Mouse (Mus musculus): ENCODE results near the gene Sfxn2. TPM values are rescaled to one million over a fixed set of nuclear protein-coding genes. Genes with fewer than 3 reads are reported as not detected.

The Sfxn2 gene
- total RNA-seq, 2 experiments from 2014 or later: 4.4 to 6.3 TPM

- DNase-seq (ENCODE audit: extremely low spot score in 1 of 2, low spot score in 1 of 2): no peak
Observed at GRCm38 (mm10) chr19:46623790-46624772, 50.9 kb downstream of the Sfxn2 start.

- no peak for DNase-seq (ENCODE audit: extremely low spot score in 1 of 2, low spot score in 1 of 2)
Observed at GRCm38 (mm10) chr19:46625015-46625414, 51.9 kb downstream of the Sfxn2 start.

- no peak for DNase-seq (ENCODE audit: extremely low spot score in 1 of 2, low spot score in 1 of 2)
Observed at GRCm38 (mm10) chr19:46625519-46625918, 52.4 kb downstream of the Sfxn2 start.

- DNase-seq (ENCODE audit: extremely low spot score in 1 of 2, low spot score in 1 of 2): no peak
Observed at GRCm38 (mm10) chr19:46628403-46628802, 55.2 kb downstream of the Sfxn2 start.

- no peak for DNase-seq (ENCODE audit: extremely low spot score in 1 of 2, low spot score in 1 of 2)
Observed at GRCm38 (mm10) chr19:46629807-46630206, 56.6 kb downstream of the Sfxn2 start.

DNA sequence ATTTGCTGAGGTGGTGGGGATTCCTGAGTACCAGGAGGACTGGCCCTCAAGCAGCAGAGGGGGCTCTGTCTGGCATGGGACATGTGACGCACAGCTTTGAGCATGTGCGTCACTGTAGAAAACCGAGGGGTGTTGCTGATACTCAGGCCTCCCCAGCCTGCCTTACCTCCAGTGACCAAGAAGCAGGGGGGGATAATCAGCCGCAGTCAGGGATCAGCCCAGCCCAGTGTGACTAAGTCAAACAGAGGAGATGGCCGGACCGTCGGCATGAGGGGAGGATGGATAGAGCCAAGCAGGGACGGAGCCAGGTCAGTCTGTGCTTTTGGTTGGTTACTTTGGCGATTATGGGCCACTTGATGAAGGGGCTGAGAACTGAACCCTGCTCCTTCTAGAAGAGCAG is 58.5 kb downstream of the Sfxn2 start:
- no peak for DNase-seq (ENCODE audit: extremely low spot score in 1 of 2, low spot score in 1 of 2)

GRCm38 (mm10) chr19:46635766-46636165 is 62.6 kb downstream of the Sfxn2 start:
- DNase-seq (ENCODE audit: extremely low spot score in 1 of 2, low spot score in 1 of 2): no peak

- DNase-seq (ENCODE audit: extremely low spot score in 1 of 2, low spot score in 1 of 2): no peak
Observed at GRCm38 (mm10) chr19:46637598-46637997, 64.4 kb downstream of the Sfxn2 start.

DNA sequence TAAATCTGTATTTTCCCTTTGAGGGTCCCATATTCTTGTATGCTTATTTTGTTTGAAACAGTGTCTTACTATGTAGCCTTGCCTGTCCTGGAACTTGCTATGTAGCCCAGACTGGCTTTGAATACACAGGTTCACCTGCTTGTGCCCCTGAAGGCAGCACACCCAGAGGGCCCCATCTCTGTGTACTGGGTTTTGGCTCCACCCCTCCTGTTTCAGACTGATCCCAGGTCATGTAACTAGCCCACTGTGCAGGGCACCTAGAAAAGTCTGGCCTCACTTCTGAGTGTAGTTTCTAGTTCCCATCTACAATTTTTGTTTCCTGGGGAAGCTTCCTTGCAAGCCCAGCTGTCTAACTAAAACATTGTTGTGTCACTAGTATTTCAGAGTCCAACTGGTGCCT is 65.9 kb downstream of the Sfxn2 start:
- no peak for DNase-seq (ENCODE audit: extremely low spot score in 1 of 2, low spot score in 1 of 2)

DNA sequence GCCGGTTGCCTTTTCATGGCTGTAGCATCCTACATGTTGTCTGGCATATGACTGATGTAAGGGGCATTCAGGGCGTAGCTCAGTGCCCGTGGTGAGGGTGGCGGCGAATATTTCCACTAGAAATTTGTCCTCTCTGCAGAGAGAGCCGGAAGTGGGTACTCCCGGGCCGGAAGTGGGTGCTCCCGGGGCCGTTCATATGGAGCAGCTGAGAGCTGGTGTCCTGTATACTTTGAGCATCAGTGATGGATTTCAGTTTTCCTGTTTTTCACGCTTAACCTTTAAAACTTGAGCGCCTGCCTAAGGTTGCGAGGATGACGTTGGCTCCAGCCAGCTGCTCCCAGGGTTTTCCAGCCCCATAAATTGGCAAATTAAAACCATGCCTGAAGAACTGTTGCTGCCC is 66.3 kb downstream of the Sfxn2 start:
- no peak for DNase-seq (ENCODE audit: extremely low spot score in 1 of 2, low spot score in 1 of 2)

DNA sequence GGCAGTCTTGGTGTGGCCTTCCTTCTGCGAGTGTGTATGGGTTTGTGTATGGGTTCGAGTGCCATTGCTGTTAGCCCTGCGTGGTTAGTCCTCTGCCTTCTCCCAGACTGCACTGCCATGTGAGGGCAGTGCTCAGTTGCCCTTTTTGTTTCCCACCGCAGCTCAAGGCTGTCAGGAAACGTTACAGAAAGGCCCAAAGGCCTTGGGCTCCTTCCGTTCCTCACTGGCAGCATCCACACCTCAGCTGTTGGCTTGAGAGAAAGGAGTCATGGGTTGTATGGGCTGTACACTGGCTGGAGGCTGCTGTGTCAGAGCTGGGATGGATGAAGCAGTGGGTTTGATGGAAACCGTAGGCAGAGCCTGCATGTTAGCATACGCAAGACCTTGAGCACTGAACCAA is 67.6 kb downstream of the Sfxn2 start:
- DNase-seq (ENCODE audit: extremely low spot score in 1 of 2, low spot score in 1 of 2): no peak

DNA sequence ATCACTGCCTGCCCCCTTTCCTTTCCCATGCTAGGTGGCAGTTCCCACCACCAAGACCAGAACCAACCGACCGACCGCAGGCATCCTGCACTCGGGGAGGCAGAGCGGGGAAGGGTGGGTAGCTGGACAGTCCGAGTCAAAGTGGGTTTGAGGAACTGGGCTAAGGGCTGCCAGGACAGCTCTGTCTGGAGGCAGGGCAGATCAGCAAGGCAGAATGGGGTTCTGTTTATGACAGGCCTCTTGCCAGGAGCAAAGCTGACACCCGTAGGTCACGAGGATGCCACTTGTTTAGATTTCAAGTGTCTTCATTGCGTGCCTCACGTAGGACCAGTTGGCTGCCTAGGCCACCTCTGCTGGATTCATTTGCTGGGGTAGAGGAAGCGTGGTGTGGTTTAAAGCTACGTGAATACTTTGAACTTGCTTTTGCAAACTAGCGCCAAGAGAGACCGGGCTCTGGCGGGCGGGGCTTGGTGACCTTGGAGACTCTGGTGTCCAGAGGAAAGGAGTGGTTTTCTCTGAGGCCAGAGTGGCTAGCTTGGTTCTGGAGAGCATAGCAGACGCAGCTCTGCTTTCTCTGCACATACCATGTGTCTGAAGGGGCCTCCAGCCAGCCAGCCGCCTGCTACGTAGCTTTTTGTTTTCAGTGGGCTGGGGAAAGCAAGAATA is 68.4 kb downstream of the Sfxn2 start:
- DNase-seq (ENCODE audit: extremely low spot score in 1 of 2, low spot score in 1 of 2): no peak

DNA sequence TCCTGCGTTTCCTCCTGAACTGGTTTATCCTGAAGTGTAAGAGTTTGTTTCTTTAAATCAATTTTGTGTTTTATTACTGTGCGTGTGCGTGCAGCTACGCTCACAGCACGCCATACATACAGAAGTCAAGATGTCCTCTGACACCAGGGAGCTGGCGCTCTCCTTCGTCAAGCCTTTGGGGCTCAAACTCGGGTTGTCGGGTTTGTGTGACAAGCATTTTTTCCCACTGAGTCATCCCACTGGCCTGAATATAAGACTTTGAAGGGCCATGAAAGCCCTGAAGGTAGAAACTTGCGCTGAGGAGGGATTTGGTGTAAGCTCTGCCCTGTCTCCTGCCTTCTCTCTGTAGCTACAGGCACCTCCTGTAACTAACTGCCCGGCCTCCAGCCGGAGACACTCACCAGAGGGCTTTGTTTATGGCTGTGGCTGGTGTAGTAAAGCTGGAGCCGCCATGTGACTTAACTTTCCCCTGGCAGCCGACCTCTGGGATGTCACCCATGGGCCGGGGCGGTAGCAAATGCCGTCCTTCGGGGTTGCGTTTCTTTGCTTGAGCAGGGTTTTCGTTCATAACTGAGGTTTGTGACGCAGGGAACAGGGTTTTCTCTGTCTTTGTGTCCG is 69.1 kb downstream of the Sfxn2 start:
- DNase-seq (ENCODE audit: extremely low spot score in 1 of 2, low spot score in 1 of 2): no peak

GRCm38 (mm10) chr19:46643236-46643635 is 70.1 kb downstream of the Sfxn2 start:
- DNase-seq (ENCODE audit: extremely low spot score in 1 of 2, low spot score in 1 of 2): no peak

GRCm38 (mm10) chr19:46644343-46644792 is 71.2 kb downstream of the Sfxn2 start:
- no peak for DNase-seq (ENCODE audit: extremely low spot score in 1 of 2, low spot score in 1 of 2)

GRCm38 (mm10) chr19:46644793-46645602 is 71.8 kb downstream of the Sfxn2 start:
- DNase-seq (ENCODE audit: extremely low spot score in 1 of 2, low spot score in 1 of 2): no peak

GRCm38 (mm10) chr19:46646041-46646481 is 72.9 kb downstream of the Sfxn2 start:
- no peak for DNase-seq (ENCODE audit: extremely low spot score in 1 of 2, low spot score in 1 of 2)

- no peak for DNase-seq (ENCODE audit: extremely low spot score in 1 of 2, low spot score in 1 of 2)
Observed at GRCm38 (mm10) chr19:46647254-46647653, 74.1 kb downstream of the Sfxn2 start.
